Mouse (Mus musculus): ENCODE data around the gene Clcn1.

- no peak for TF ChIP-seq CTCF (IDR thresholded peaks at IDR 0.05; ENCODE audit: low read depth, low read length)
- no peak for TF ChIP-seq POLR2A (IDR thresholded peaks at IDR 0.05; ENCODE audit: extremely low read depth, insufficient read depth, low read length)
These were observed 9.1 kb downstream of the Clcn1 start for GRCm38 (mm10) chr6:42295549-42296094.
